Mouse (Mus musculus) neural tube, embryonic 12.5 days (tissue): ENCODE data around the gene Vmn2r2. TPM values are rescaled to one million over a fixed set of nuclear protein-coding genes. Genes with fewer than 3 reads are reported as not detected.

Source experiments
- ATAC-seq: fragments of 200-750 bp; cut with Nextera tagmentation; 2 replicates; pipeline ENCODE4 v1.8.0; 2017; ENCODE audit warnings: low read depth, mild to moderate bottlenecking, moderate TSS enrichment, moderate library complexity; ENCODE audit not compliant: low FRiP score
- H3K27ac ChIP-seq: fragments of 300-500 bp; sonication (generic); 2 replicates; pipeline ENCODE4 v1.5.1; 2016
- H3K27me3 ChIP-seq: fragments of 300-500 bp; sonication (generic); replicated peaks from 2 replicates; pipeline ENCODE4 v1.6.1; 2016; ENCODE audit warnings: mild to moderate bottlenecking
- H3K36me3 ChIP-seq: fragments of 300-500 bp; sonication (generic); 2 replicates; pipeline ENCODE4 v1.6.1; 2016; ENCODE audit warnings: mild to moderate bottlenecking
- H3K4me1 ChIP-seq: fragments of 300-500 bp; sonication (generic); 2 replicates; pipeline ENCODE4 v1.6.1; 2016
- H3K4me2 ChIP-seq: fragments of 300-500 bp; sonication (generic); replicated peaks from 2 replicates; pipeline ENCODE4 v1.6.1; 2016; ENCODE audit warnings: mild to moderate bottlenecking
- H3K4me3 ChIP-seq: fragments of 300-500 bp; sonication (generic); 2 replicates; pipeline ENCODE4 v1.5.1; 2016
- H3K9ac ChIP-seq: fragments of 300-500 bp; sonication (generic); 2 replicates; pipeline ENCODE4 v1.6.1; 2016; ENCODE audit warnings: mild to moderate bottlenecking
- H3K9me3 ChIP-seq: fragments of 300-500 bp; sonication (generic); 2 replicates; pipeline ENCODE4 v1.6.1; 2016; ENCODE audit warnings: mild to moderate bottlenecking
- WGBS: fragments of 180-500 bp; shearing (Covaris S2); methylation state at CpG from one replicate; pipeline ENCODE4 v1.1.7; 2016; 5-methylcytosine and 5-hydroxymethylcytosine counted together
- polyA plus RNA-seq: library from polyadenylated mRNA; unstranded; fragments of >200 nt; fragmentation: Nextera tagmentation; extraction: Ambion mirVana; gene quantifications from 2 replicates; pipeline ENCODE4 v1.2.1, GENCODE M21; 2016

The Vmn2r2 gene
- not detected in 2 replicates for polyA plus RNA-seq

DNA sequence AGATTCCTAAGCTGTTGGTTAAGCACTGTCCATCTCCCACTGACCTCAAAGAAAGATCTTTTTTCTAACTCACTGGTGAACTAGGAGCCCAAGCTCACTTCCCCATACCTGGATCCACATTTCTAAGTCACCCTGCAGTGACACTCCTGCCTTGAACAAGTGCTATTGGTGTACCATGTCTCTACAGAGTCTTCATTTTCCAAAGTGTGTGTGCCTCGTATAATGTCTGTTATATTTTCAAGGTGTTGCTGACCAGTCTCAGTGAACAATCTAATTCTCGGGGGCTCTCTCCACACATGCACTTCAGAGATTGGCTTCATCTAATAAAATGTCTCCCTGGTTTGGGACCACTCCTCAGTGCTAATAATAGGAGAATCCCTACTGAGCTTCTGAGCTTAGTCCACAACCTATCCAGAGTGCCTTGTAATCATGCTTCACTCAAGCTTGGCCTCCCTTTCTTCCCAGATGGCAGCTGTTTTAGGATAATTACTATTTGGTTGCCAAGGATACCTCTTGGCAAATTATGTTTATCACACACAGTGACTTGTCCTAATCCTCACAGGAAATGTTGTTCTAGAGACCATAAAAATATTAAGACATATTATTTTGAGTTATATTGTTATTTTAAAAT is at the start of gene Vmn2r2:
Gene Vmn2r2 (minus strand): TSS at position 51 of the 631 bp plus-strand sequence.
- no peaks in the 10 kb centered on the region for H3K27me3 ChIP-seq
- H3K9ac ChIP-seq = no peak within 1 kb of the TSS
- peak; percentile 68; the same call in 1 of the 2 replicates for ATAC-seq
- H3K27ac ChIP-seq = no peak within 1 kb of the TSS
- no peaks in the 10 kb centered on the region for H3K9me3 ChIP-seq
- H3K4me2 ChIP-seq = no peak within 1 kb of the TSS
- H3K4me1 ChIP-seq = no peaks in the 10 kb centered on the region
- H3K4me3 ChIP-seq = no peak within 1 kb of the TSS
- H3K36me3 ChIP-seq = no peaks in the 10 kb centered on the region
- 87% methylated on average over 2 of the region's 2 CpGs for WGBS

DNA sequence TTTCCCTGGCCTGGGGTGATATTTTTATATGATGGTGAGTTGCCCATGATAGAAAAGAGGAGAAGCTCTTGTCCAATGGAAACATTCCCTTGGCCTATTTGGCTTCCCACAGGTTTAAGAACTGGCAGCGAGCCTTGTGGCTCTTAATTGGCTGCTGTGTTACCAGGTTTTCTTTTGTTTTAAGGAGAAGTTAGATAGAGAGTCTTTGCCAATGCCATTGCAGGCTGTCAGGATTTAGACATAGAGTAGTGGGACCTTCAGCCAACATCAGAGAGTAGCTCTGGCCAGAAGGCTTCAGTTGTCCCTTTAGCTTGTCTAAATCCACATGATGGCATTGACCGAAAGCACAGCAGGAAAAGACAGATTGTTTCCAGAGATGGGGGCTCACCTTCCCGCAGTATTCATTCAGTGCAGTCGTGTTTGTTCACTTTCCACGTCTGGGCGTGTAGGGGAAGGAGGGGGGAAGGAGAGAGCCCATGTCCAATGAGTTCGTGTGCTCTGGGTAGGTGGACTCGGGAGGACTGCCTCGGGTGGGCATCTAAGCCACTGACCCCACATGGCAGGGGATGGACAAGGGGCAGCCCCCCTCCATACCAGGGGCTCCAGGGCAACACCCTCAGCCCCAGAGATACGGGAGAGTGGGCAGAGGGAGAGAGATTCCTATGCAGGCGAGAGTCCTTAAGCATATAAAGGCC is 28.2 kb downstream of the Vmn2r2 start:
- no peak overlapping the region for H3K4me3 ChIP-seq
- ATAC-seq = no peak
- H3K4me2 ChIP-seq = no peak overlapping the region

DNA sequence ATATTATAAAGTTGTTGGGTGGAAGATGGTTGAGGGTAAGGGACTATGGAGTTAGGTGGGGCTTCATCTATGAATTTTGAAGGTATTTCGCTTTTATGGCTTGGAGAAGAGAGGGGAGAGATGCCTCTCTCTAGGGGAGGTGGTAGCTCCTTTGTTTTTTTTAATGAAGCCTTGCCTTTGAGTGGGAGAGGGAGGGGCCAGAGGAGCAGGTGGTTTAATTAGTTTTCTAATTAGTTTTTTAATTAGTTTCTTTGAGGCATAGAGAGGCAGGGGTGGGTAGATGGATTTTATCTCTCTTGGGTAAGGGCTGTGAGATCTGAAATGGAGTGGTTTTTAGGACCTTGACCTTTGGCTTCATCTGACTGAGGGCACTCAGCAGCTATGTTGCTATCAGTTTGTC is 29.0 kb downstream of the Vmn2r2 start:
- Histone ChIP-seq H3K36me3 (no peaks in the 10 kb centered on the region), H3K27me3 (no peaks in the 10 kb centered on the region), H3K4me1 (no peaks in the 10 kb centered on the region), H3K27ac (no peak overlapping the region), H3K4me3 (no peak overlapping the region), H3K9me3 (no peaks in the 10 kb centered on the region), H3K9ac (no peak overlapping the region), H3K4me2 (no peak overlapping the region)
- WGBS = 87% methylated on average over 1 of the region's 1 CpGs
- ATAC-seq = peak; percentile 70; the same call in 1 of the 2 replicates

More for the DNA sequence above, 28.2 kb downstream of the Vmn2r2 start:
- Histone ChIP-seq H3K36me3 (no peaks in the 10 kb centered on the region), H3K27ac (no peak overlapping the region), H3K9ac (no peak overlapping the region), H3K4me1 (no peaks in the 10 kb centered on the region), H3K9me3 (no peaks in the 10 kb centered on the region), H3K27me3 (no peaks in the 10 kb centered on the region)
- WGBS = 91% methylated on average over 11 of the region's 11 CpGs

DNA sequence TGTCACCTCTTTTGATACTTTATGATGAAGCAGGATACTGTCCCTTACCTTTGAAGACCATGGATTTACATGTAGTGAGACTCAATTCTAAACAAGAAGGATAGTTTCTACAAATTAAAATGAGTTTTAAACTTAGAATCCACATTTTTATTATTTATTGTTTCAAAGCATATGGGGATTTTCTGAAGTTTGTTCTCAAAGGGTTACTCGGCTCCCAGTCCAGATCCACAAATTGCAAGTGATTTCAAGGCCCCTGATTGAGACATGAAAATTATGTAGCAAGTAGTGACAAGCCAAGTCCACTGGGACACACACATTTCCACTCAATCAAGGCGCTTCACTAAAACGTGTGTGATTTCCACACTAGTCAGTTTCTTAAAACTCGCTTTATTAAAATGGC is 60.5 kb downstream of the Vmn2r2 start, which contains the start of gene Vmn2r1:
Gene Vmn2r1 (plus strand): TSS at position 301 of the 400 bp plus-strand sequence.
- Histone ChIP-seq H3K9me3 (no peaks in the 10 kb centered on the region), H3K4me2 (no peak within 1 kb of the TSS)

More for the DNA sequence above, 60.5 kb downstream of the Vmn2r2 start, which contains the start of gene Vmn2r1:
- Histone ChIP-seq H3K9ac (no peak within 1 kb of the TSS), H3K27me3 (no peaks in the 10 kb centered on the region), H3K27ac (no peak within 1 kb of the TSS), H3K36me3 (no peaks in the 10 kb centered on the region), H3K4me3 (no peak within 1 kb of the TSS), H3K4me1 (no peaks in the 10 kb centered on the region)
- ATAC-seq = no peak
- WGBS = 85% methylated on average over 4 of the region's 4 CpGs

Other genes with a start within 250 kb of the Vmn2r2 start
- gene Plch1, start 242.5 kb downstream of the Vmn2r2 start, polyA plus RNA-seq = 23.6 and 24.2 TPM in 2 replicates
- gene E130311K13Rik, start 212.5 kb downstream of the Vmn2r2 start, polyA plus RNA-seq = 3.9 TPM in 2 replicates
- gene Slc33a1, start 177.2 kb downstream of the Vmn2r2 start, polyA plus RNA-seq = 13.5 and 15.1 TPM in 2 replicates
- gene Gmps, start 165.8 kb downstream of the Vmn2r2 start, polyA plus RNA-seq = 50.1 and 51.2 TPM in 2 replicates
- gene Vmn2r1, start 60.4 kb downstream of the Vmn2r2 start, polyA plus RNA-seq = 0.06 and 0.10 TPM in 2 replicates
- not detected in 2 replicates for gene Vmn2r3, start 147.8 kb upstream of the Vmn2r2 start, polyA plus RNA-seq